Mouse (Mus musculus) ES-E14 (cell line): ENCODE measurements around the gene Tead3.

Source experiments
- CHD2 ChIP-seq: IDR thresholded peaks from 2 replicates; pipeline ENCODE4 v1.6.1; 2014; ENCODE audit warnings: mild to moderate bottlenecking, low read depth, low read length, inconsistent platforms
- MAFK ChIP-seq: IDR thresholded peaks from 2 replicates; pipeline ENCODE4 v1.6.1; 2014; ENCODE audit warnings: mild to moderate bottlenecking, low read depth, low read length, inconsistent platforms; ENCODE audit not compliant: insufficient read depth
- ZC3H11A ChIP-seq: IDR thresholded peaks from 2 replicates; pipeline ENCODE4 v1.6.1; 2012; ENCODE audit warnings: low read depth, mild to moderate bottlenecking, inconsistent platforms, low read length, borderline replicate concordance

DNA sequence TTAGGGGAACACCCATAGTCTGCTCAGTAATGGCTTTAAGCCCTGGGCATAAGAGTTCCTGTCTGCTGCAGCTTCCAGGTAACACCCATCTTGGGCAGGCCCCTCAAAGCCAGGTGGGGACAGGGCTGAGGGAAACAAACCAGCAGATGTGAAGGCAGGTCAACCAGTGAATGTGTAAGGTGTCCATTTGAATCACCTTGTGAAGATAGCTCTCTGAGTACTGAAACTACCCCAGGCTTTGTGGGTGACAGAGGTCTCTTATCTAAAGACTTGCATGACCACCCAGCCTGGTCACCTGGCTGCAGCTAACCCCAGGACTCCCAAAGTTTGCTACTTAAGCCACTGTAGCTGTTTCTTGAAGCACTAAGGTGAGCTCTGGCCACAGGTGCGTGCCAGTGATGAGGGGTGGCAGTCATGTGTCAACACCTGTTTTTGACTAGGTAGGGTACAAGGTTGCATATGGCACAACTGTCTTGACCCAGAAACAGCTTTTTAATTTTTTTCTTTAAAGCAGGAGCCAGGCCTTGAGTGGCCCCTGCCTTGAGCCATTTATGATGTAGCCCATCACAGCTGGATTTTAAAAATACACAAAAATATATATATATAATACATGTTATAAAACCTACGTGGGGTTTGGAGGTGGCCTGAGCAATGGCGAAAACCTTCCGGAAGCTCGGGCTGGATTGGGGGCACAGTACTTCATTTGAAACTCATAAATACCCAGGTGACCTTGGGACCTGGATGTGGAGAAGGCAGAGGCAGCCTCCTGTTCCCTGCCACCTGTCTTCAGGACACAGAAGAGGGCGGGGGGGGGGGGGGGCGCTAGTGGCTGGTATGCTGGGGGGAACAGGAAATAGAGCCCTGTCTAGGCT, 19.1 kb downstream of the Tead3 start:
- TF ChIP-seq CHD2 (peak; percentile 52; the same call in 1 of the 2 replicates), ZC3H11A (no peak), MAFK (no peak)
